Mouse (Mus musculus) kidney, embryonic 16.5 days (tissue): ENCODE data around the gene Gpr83. TPM values are rescaled to one million over a fixed set of nuclear protein-coding genes. Genes with fewer than 3 reads are reported as not detected.

Experiments used
- ATAC-seq: fragments of 200-750 bp; cut with Nextera tagmentation; 2 replicates; pipeline ENCODE4 v1.8.0; 2017; ENCODE audit warnings: moderate TSS enrichment; ENCODE audit not compliant: low FRiP score, low TSS enrichment
- H3K27ac ChIP-seq: fragments of 300-500 bp; sonication (generic); 2 replicates; pipeline ENCODE4 v1.5.1; 2014; ENCODE audit warnings: low read length
- H3K27me3 ChIP-seq: fragments of 300-500 bp; sonication (generic); 2 replicates; pipeline ENCODE4 v1.6.1; 2014; ENCODE audit warnings: low read length, control low read depth, mixed read lengths; ENCODE audit not compliant: insufficient read depth
- H3K36me3 ChIP-seq: fragments of 300-500 bp; sonication (generic); 2 replicates; pipeline ENCODE4 v1.6.1; 2014; ENCODE audit warnings: low read length, control low read depth, mixed read lengths; ENCODE audit not compliant: insufficient read depth
- H3K4me1 ChIP-seq: fragments of 300-500 bp; sonication (generic); 2 replicates; pipeline ENCODE4 v1.6.1; 2014; ENCODE audit warnings: low read length, control low read depth, mixed read lengths; ENCODE audit not compliant: insufficient read depth
- H3K4me2 ChIP-seq: fragments of 300-500 bp; sonication (generic); replicated peaks from 2 replicates; pipeline ENCODE4 v1.6.1; 2014; ENCODE audit warnings: low read depth, low read length
- H3K4me3 ChIP-seq: fragments of 300-500 bp; sonication (generic); 2 replicates; pipeline ENCODE4 v1.5.1; 2014; ENCODE audit warnings: mild to moderate bottlenecking, low read length
- H3K9ac ChIP-seq: fragments of 300-500 bp; sonication (generic); replicated peaks from 2 replicates; pipeline ENCODE4 v1.6.1; 2014; ENCODE audit warnings: low read length
- H3K9me3 ChIP-seq: fragments of 300-500 bp; sonication (generic); 2 replicates; pipeline ENCODE4 v1.6.1; 2016; ENCODE audit warnings: low read length, control low read depth
- WGBS: fragments of 180-500 bp; shearing (Covaris S2); extraction: QIAGEN DNeasy Blood & Tissue Kit; methylation state at CpG from one replicate; pipeline ENCODE4 v1.1.7; 2014; 5-methylcytosine and 5-hydroxymethylcytosine counted together
- polyA plus RNA-seq: library from polyadenylated mRNA; unstranded; fragments of >200 nt; fragmentation: Nextera tagmentation; extraction: Ambion mirVana; gene quantifications from 2 replicates; pipeline ENCODE4 v1.2.1, GENCODE M21; 2015

Gpr83 gene
- polyA plus RNA-seq, 1 experiment from 2014 or later: 0.49 TPM

GRCm38 (mm10) chr9:14843311-14843857 is 16.6 kb upstream of the Gpr83 start:
- 89% methylated on average over 6 of the region's 6 CpGs for WGBS
- no peak for ATAC-seq
- H3K9ac ChIP-seq: no peak overlapping the region

GRCm38 (mm10) chr9:14843901-14844300 is 16.1 kb upstream of the Gpr83 start:
- Histone ChIP-seq H3K4me2 (no peak overlapping the region), H3K4me1 (0 out of 2 replicates have a peak, but pooled peaks cover 7% of the 10 kb centered on the region), H3K27ac (no peak overlapping the region), H3K27me3 (no peaks in the 10 kb centered on the region), H3K9me3 (0 out of 2 replicates have a peak, but pooled peaks cover 2% of the 10 kb centered on the region), H3K4me3 (no peak overlapping the region), H3K36me3 (no peaks in the 10 kb centered on the region), H3K9ac (no peak overlapping the region)
- ATAC-seq: no peak
- 94% methylated on average over 3 of the region's 3 CpGs for WGBS

More at GRCm38 (mm10) chr9:14843311-14843857, 16.6 kb upstream of the Gpr83 start:
- Histone ChIP-seq H3K27me3 (no peaks in the 10 kb centered on the region), H3K27ac (no peak overlapping the region), H3K4me3 (no peak overlapping the region), H3K4me1 (0 out of 2 replicates have a peak, but pooled peaks cover 7% of the 10 kb centered on the region), H3K36me3 (no peaks in the 10 kb centered on the region), H3K4me2 (no peak overlapping the region), H3K9me3 (0 out of 2 replicates have a peak, but pooled peaks cover 2% of the 10 kb centered on the region)

- 51% methylated on average over 5 of the region's 5 CpGs for WGBS
- Histone ChIP-seq H3K36me3 (no peaks in the 10 kb centered on the region), H3K27ac (no peak overlapping the region), H3K4me2 (no peak overlapping the region), H3K4me3 (no peak overlapping the region), H3K9me3 (0 out of 2 replicates have a peak, but pooled peaks cover 2% of the 10 kb centered on the region), H3K4me1 (0 out of 2 replicates have a peak, but pooled peaks cover 4% of the 10 kb centered on the region), H3K27me3 (no peaks in the 10 kb centered on the region), H3K9ac (no peak overlapping the region)
- ATAC-seq: no peak
Measured at GRCm38 (mm10) chr9:14846428-14846827, 13.6 kb upstream of the Gpr83 start.

GRCm38 (mm10) chr9:14848267-14848935 is 11.6 kb upstream of the Gpr83 start:
- WGBS: 73% methylated on average over 1 of the region's 1 CpGs

GRCm38 (mm10) chr9:14854585-14854984 is 5.4 kb upstream of the Gpr83 start:
- ATAC-seq: no peak
- Histone ChIP-seq H3K4me3 (no peak overlapping the region), H3K27me3 (peaks cover 15% of the 10 kb centered on the region), H3K4me1 (no peaks in the 10 kb centered on the region), H3K9ac (no peak overlapping the region), H3K27ac (no peak overlapping the region), H3K9me3 (0 out of 2 replicates have a peak, but pooled peaks cover 3% of the 10 kb centered on the region), H3K36me3 (no peaks in the 10 kb centered on the region), H3K4me2 (no peak overlapping the region)
- 59% methylated on average over 4 of the region's 4 CpGs for WGBS

More at GRCm38 (mm10) chr9:14848267-14848935, 11.6 kb upstream of the Gpr83 start:
- no peak overlapping the region for H3K9ac ChIP-seq
- H3K27me3 ChIP-seq: no peaks in the 10 kb centered on the region
- no peak for ATAC-seq
- no peaks in the 10 kb centered on the region for H3K4me1 ChIP-seq
- 0 out of 2 replicates have a peak, but pooled peaks cover 5% of the 10 kb centered on the region for H3K9me3 ChIP-seq
- no peak overlapping the region for H3K4me3 ChIP-seq
- H3K36me3 ChIP-seq: no peaks in the 10 kb centered on the region
- no peak overlapping the region for H3K4me2 ChIP-seq
- no peak overlapping the region for H3K27ac ChIP-seq

GRCm38 (mm10) chr9:14856922-14857654 is 2.9 kb upstream of the Gpr83 start:
- Histone ChIP-seq H3K9ac (no peak overlapping the region), H3K27ac (no peak overlapping the region)
- WGBS: 51% methylated on average over 4 of the region's 4 CpGs

GRCm38 (mm10) chr9:14858170-14858706 is 1.8 kb upstream of the Gpr83 start:
- Histone ChIP-seq H3K27ac (no peak overlapping the region), H3K36me3 (no peaks in the 10 kb centered on the region), H3K9ac (no peak overlapping the region), H3K4me1 (peaks cover 4% of the 10 kb centered on the region), H3K27me3 (peaks cover 33% of the 10 kb centered on the region), H3K4me2 (no peak overlapping the region), H3K9me3 (no peaks in the 10 kb centered on the region), H3K4me3 (no peak overlapping the region)
- ATAC-seq: no peak
- 56% methylated on average over 7 of the region's 7 CpGs for WGBS

More at GRCm38 (mm10) chr9:14856922-14857654, 2.9 kb upstream of the Gpr83 start:
- no peaks in the 10 kb centered on the region for H3K36me3 ChIP-seq
- H3K4me1 ChIP-seq: peaks cover 4% of the 10 kb centered on the region
- H3K4me3 ChIP-seq: no peak overlapping the region
- H3K4me2 ChIP-seq: no peak overlapping the region
- peaks cover 33% of the 10 kb centered on the region for H3K27me3 ChIP-seq
- no peak for ATAC-seq
- H3K9me3 ChIP-seq: no peaks in the 10 kb centered on the region

- no peak overlapping the region for H3K4me2 ChIP-seq
- H3K9me3 ChIP-seq: no peaks in the 10 kb centered on the region
- no peak overlapping the region for H3K27ac ChIP-seq
- H3K36me3 ChIP-seq: no peaks in the 10 kb centered on the region
- no peak overlapping the region for H3K9ac ChIP-seq
- ATAC-seq: no peak
- 81% methylated on average over 3 of the region's 3 CpGs for WGBS
- no peak overlapping the region for H3K4me3 ChIP-seq
- H3K27me3 ChIP-seq: peaks cover 33% of the 10 kb centered on the region
- H3K4me1 ChIP-seq: peaks cover 4% of the 10 kb centered on the region
Measured at GRCm38 (mm10) chr9:14858782-14859181, 1.2 kb upstream of the Gpr83 start.

- no peak overlapping the region for H3K9ac ChIP-seq
- no peaks in the 10 kb centered on the region for H3K36me3 ChIP-seq
- no peak overlapping the region for H3K4me2 ChIP-seq
- WGBS: 91% methylated on average over 3 of the region's 3 CpGs
- ATAC-seq: no peak
- no peak overlapping the region for H3K27ac ChIP-seq
- H3K9me3 ChIP-seq: no peaks in the 10 kb centered on the region
- H3K4me3 ChIP-seq: no peak overlapping the region
- peaks cover 32% of the 10 kb centered on the region for H3K27me3 ChIP-seq
- peaks cover 4% of the 10 kb centered on the region for H3K4me1 ChIP-seq
Measured at GRCm38 (mm10) chr9:14863126-14863525, 3.1 kb downstream of the Gpr83 start.
